Mouse (Mus musculus) heart, postnatal 14 days (tissue): ENCODE results near the gene Vmn2r5. TPM values are rescaled to one million over a fixed set of nuclear protein-coding genes. Genes with fewer than 3 reads are reported as not detected.
"Not testable (repeated sequence)": the region's sequence is repeated elsewhere in the genome, so short reads cannot be mapped to it uniquely, and the experiment has no call there.

Experiments used
- DNase-seq, 2 experiments: peaks; one replicate each; pipeline ENCODE4 v3.0.0; 2021 to 2022
- intact Hi-C: fragments of 180-260 bp; cut with DNase I; formaldehyde crosslinking; loops from one replicate; pipeline ENCODE4 v1.15.1; 2025
- long read RNA-seq, 2 experiments: library from polyadenylated mRNA; stranded (forward); transcript quantifications; one replicate each; pipeline ENCODE4 v2.0.0; 2021
- total RNA-seq, 2 experiments: library from RNA; stranded (reverse); gene quantifications; 2 replicates each; pipeline ENCODE4 v1.2.3; 2021

Gene Vmn2r5
- not detected for total RNA-seq
- long read RNA-seq, experiment 1, result 0 reads
- long read RNA-seq, experiment 2, result 0 reads

DNA sequence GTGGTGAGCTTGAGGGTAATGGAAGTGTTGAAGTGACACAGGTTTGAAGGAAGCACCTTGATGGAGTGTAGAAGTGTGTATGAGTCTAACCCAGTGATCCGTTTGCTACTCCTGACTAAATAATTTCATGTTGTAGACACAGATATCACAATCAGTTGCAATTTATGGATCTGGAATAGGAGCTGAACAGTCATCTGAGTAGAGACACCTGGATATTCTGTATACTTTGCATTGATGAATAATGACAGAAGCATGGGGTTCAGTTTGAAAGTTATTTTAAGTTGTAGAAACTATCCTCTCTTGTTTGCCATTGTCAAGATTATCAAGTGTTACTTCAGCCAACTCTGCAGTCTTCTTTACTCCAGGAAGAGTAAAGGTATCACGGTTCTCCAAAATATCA lies at the start of gene Vmn2r5:
Vmn2r5 (minus strand) TSS at position 101 of the 400 bp plus-strand sequence.
- DNase-seq, intact Hi-C loops: not testable (repeated sequence)

- intact Hi-C loops, result not testable (repeated sequence)
Observed at GRCm38 (mm10) chr3:64523585-64523984, 13.9 kb upstream of the Vmn2r5 start.

More at GRCm38 (mm10) chr3:64523585-64523984, 13.9 kb upstream of the Vmn2r5 start:
- not testable (repeated sequence) for DNase-seq

Other genes starting within 250 kb of the Vmn2r5 start
- not detected for gene Vmn2r3, start 220.1 kb downstream of the Vmn2r5 start, total RNA-seq
- not detected for gene Vmn2r4, start 94.5 kb downstream of the Vmn2r5 start, total RNA-seq
- not detected for gene Vmn2r6, start 56.0 kb upstream of the Vmn2r5 start, total RNA-seq